Mouse (Mus musculus) cerebellum, postnatal 14 days (tissue): ENCODE data around the gene Scn8a.

Experiments
- DNase-seq, 2 experiments: peaks; one replicate each; pipeline ENCODE4 v3.0.0; 2021; ENCODE audit warnings: mixed read lengths in 2 of 2

Gene Scn8a

DNA sequence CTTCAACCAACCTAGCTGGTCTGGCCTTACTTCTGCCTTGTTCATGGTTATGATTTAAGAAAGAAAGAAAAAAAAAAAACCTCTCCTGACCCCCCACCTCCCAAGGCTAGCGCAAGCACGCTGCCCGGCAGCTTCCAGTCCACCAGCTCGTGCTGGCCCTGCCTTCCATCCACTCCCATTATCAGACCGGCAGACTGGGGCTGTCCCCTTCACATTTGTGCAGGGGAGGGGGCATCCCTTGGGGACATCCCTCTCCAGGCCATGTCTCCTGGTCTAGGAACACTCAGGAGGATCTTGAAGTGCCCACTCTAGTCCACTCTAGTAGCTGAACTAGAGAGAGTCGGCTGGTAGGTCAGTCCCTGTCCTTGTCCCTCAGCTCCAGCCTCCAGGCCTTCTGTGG is 174.9 kb downstream of the Scn8a start:
- DNase-seq, result no peak

DNA sequence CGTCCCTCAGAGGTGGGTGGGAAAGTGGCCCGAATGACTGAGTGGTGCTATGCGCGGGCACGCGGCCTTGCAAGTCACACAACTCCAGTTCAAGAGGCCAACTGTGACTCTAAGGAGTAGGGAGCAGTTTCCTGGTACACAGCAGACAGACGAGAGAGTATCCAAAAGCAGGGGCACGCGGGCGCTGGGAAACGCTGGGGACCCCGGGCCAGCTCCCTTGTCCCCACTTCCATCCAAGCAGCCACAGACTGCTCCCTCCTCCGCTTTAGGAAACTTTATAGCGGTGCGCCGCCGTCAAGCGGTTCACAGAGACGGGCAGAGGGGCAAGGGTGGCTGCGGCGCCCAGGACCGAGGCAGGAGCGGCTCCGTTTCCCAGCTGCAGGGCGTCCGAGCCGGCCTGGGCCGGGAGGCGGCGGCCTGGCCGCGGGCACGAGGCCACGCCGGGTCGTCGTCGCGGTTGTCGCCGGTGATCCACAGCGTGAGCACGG is 176.4 kb downstream of the Scn8a start:
- no peak for DNase-seq

DNA sequence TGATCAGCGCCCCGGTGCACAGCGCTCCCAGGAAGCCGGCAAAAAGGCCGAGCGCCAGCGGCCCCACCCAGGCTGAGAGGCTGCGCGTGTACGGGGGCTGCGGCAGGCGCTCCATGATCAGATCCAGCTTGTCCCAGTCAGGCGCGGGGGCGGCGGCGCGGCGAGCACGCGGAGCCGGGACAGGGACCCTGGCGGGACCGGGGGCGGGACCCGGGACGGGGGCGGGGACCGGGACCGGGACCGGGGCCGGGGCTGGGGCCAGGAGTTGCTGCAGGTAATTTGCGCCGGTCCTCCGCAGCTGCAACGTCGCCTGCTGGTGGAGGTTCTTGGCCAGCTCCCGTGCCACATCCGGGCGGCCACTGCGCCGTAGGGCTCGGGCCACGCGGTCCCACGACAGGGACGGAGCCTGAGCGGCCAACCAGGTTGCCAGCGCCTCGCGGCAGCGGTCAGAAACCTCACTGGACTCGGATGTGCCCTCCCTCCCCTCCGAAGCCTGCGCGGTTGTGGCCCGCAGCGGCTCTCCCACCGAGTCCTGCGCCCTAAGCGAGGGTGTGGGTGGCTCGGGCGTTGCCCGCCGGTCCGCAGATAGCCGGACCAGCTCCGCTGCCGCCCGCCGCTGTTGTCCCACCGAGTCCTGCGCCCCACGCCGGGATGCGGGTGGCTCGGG is 177.0 kb downstream of the Scn8a start:
- DNase-seq, result peak; percentile 44 to 49

DNA sequence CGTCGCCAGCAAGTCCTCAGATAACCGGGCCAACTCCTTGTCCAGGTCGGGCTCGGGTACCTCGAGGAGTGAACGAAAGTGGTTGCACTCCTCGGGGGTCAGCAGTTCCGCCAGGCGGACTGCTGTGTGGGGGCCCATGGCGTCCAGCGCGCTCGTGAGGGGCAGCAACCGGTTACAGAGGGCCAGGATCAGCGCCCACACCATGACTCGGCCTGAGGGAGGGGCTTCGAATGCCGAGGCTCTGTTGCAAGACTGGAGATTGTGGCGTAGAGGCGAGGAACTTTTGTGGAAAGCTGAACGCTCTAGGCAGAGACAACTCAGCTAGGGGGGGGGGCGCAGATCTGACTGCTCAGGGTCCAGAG is 177.5 kb downstream of the Scn8a start, which contains the start of gene Gm47841:
Gene Gm47841 (minus strand): TSS at position 204 of the 362 bp plus-strand sequence.
- DNase-seq, result no peak

DNA sequence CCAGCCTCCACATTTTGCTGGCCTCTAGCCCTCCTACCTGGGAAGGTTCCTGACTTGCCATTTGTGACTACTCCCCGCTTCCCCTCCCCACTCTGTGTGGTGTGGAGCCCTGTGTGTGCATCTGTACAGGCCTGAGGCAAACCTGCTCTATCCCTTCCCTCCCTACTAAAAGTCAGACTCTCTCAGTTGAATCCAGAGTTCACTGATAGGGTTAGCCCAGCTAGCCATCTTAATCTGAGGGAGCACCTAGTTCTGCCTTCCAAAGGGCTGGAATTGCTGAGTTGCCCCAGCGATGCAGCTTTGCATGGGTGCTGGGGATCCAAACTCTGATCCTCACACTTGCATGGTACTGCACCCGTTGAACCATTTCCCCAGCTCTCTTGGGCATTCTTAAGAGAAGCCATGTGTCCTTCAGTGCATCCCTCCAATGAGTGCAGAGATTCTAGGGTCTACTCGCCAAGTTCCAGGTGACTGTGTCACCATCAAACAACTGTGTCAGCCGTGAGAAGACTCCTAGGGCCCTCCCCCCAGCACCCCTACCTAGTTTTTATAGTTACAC is 178.8 kb downstream of the Scn8a start:
- no peak for DNase-seq

DNA sequence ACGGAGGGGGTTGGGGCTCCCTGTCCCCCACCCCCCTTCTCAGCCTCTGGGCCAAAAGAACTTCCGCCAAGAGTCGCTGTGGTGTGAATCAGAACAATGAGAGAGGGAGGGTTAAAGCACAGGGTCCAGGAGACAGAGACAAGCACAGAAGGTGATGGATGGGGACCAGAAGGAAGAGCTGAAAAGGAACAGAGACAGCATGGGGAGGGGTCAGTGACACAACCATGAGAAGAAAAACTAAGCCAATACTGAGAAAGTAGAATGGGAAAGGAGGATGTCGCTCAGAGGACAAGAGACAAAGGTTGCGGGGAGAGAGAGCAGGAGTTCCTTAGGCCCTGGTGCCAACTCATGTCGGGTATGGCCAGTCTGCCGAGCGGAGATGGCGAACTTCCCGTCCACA is 182.2 kb downstream of the Scn8a start:
- DNase-seq, result no peak

DNA sequence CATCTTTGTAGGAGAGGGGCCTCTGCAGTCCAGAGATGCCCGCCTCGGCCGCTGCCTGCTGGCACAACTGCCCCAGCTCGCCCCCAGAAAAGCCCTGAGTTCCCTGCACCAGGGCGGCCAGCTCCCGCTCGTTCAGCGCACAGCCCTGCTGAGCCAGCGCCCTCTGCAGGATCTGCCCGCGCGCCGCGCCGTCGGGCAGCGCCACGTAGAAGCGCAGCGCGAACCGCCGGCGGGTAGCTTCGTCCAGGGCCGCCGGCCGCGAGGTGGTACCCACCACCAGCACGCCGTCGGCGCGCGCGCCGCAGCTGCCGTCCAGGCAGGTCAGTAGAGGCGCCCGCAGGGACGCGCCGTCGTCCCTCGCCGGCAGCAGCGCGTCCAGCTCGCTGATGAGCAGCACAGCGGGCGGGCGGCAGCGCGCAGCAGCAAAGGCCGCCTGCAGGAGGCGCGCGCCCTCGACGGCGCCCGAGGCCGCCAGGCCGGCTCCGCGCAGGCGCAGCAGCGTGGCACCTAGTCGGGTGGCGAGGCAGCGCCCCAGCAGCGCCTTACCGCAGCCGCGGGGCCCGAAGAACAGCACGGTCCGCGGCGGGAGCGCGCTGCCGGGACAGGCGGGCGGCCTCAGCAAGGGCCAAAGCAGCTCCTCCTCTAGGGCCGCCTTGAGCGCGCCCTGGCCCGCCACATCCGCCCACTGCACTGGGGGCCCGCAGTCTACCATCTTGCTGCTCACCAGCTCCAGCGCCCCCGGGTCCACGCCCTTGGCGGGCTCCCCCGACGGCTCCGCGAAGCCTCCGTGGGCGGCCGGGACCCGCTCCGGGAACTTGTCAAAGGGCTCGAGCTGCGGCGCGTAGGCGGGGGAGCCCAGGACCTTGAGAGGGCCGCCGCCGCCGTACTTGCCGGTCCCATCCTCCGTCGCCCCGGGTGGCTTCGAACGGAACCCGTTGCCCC is 183.2 kb downstream of the Scn8a start:
- DNase-seq, result no peak

DNA sequence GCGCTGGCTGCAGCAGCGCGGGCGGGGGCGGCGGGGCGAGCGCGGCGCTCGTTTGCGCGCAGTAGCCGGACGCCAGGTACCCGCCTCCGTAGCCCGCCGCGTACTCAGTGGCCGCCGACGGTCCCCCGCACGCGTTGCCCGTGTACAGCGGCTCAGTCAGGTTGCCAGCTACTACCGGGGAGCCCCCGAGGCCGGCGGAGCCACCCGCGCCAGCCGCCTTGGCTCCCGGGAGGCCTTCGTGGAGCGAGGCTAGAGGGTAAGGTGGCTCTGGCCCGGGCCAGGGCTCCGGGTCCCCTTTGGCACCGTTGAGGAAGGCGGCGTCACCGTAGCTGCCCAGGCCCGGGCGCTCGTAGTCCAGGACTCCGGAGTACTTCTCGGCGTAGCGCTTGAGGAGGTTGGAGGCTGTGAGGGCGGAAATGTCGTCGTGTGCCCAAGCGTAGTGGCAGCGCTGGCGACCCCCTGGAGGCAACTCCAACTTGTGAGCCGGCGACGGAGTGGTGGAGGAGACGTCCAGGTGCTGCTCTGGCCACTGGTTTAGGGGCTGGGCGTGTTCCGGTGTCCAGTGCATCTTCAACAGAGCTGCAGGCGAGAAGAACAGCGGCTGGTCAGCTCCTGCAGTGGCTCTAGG is 184.3 kb downstream of the Scn8a start:
- DNase-seq, result no peak

DNA sequence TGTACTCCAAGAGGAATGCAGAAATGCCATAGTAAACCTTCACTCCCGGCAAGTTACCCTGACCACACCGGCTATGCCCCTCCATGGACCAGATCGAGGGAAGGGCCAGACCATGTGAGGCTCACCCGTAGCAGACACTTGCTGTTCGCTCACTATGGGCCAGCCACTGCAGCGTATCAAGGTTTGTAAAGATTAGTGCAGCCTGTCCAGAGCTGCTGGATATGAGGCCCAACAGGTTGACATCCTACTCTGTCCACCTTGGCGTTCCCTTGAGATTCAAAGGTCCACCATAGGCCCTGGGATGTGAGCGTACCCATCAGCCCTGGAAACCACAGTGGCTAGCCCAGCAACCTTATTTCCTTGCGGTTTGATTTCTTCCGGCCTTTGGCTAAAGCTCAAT is 184.9 kb downstream of the Scn8a start:
- DNase-seq, result no peak

DNA sequence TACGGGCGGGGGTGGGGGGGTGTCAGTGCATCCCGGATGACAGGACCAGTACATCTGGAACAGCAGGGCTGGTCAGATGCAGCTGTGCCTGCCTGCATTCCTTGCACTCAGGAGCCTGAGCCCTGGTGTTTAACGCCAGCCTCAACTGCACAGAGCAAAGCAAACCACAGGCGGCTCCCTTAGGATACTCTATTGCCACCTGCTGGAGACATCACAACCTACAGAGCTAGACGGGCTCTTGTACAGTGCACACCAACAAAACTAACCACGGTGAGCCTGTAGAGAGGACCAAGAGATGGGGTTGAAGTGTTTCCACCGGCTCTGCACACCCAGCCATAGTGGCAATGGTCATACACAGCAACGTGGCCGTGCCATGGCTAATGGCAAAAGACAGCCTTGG is 186.6 kb downstream of the Scn8a start:
- peak; percentile 56 to 69 for DNase-seq

DNA sequence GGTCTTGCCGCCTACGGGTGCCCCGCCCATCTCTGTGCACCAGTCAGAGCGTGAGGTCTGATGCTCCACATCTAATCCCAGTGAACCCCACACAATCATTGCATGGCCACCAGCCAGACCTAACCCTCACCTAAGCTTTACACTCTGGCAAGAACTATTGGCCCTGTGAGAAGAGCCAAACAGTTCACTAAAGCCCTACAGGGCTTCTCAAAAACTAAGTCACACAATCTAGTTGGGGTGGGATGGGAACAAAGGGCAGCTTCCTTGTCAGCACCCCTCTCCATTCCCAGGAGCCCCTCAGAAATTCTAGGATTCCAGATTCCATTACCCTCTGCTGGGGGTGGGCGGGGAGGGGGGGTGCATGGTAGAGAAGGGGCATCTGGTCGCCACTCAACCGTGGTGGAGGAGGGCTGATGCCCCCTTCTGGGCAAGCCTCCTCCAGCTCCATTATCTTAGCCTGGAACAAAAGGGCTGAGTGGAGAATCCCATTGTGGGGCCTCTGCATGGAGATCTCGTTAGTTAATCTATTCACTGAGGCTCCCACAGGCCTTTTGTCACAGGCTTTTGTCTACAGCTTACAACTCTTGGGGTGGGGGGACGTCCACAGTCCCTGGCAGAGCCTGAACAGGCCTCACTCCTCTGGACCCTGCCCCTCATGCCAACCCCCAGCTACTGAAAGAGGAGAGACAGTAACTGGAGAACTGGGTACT is 190.1 kb downstream of the Scn8a start:
- DNase-seq, result no peak

DNA sequence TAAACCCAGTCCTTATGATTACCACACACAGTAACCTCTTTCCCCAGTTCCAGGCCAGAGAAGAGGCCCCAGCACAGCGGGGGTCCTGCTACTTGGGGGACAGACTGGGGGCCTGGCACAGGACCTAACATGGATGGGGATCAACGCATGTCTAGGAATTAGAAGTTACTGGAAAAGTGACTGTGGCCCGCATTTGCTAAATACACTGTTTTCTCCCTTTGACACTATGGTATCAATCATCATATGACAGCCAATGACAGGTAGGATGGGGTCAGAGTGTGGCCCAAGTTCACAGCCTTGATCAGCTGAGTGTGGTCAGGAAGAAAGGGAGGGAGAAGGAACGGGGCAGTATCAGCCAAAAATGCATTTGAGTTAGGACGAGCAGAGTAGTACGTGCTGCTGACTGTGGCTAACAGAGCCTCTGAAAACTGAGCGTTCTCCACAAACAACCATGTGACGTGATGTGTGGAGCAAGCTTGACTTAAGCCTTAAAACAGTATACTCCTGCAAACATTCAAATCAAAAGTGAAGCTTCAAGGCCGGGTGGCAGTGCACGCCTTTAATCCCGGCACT is 190.7 kb downstream of the Scn8a start:
- DNase-seq, result no peak

DNA sequence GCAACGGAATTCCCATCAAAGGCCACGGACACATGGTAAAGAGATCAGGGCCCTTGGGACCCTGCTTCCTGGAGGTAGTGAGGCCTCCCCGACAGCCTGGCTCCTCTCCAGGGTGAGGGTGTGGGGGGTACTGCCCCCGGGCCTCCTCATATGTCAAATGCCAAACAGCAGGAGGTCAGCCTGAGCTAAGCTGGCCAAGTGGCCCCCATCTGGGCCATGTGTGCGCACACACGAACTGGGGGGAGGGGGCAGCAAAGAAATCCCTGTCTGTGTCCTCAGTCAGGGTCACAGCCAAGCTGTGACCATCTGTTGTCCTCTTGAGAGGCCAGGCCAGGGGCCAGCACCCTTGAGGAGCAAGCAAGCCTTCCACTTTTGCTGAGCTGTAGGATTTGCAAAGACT is 195.4 kb downstream of the Scn8a start:
- peak; percentile 38 to 43 for DNase-seq

DNA sequence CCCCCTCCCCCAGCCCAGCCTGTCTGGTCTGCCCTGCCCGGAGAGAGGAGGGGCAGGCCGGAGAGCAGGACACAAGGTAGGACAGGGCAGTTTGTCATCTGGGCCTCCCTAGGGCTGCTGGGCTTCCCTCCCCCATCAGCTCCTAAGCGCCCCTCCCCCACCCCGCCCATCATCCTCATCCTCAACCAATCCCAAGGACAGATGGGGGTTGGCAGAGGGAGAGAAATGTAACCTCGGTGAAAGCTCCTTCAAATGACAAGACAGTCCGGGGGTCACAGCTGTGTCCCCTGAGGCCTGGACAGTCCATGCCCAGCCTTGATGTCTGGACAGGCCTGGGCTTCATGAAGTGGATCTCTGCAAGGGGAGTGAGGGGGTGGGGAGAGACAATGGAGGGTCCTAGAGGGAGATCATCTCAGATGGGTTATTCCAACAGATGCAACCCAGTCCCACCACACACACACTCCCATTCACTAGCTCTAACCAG is 196.7 kb downstream of the Scn8a start:
- DNase-seq, result no peak

DNA sequence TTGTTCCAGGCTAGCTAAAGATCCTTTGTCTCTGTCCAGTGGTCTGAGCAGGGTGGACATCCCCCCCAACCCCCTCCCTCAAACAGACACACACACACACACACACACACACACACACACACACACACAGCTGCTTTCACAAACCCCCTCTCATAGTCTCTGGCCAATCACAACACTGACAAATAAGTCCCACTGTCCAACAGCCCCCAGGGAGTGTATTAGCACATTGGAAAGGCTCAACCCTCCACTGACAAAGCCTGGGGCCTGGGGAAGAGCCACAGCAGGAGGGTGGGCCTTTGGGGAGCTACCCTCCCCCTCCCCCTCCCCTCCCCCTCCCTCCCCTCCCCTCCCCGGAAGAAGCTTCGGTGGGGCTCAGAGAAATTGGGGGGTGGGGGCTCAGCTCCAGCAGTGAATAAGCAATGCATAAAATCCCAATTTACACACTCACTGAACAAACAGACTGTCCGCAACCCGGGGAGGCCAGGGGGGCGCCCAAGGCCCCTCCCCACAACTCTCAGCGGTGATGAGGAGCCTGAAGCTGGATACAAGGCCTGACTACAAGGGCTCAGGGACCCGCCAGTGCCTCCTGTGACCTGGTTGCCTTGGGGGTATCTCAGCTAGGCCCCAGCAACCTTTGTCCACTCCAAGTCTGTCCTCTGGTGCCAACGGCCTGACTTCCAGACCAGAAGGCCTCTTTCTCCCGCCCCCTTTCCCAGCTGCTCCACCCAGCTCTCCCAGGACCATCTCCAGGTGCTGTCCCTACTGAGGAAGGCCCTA is 197.4 kb downstream of the Scn8a start:
- DNase-seq, result no peak

DNA sequence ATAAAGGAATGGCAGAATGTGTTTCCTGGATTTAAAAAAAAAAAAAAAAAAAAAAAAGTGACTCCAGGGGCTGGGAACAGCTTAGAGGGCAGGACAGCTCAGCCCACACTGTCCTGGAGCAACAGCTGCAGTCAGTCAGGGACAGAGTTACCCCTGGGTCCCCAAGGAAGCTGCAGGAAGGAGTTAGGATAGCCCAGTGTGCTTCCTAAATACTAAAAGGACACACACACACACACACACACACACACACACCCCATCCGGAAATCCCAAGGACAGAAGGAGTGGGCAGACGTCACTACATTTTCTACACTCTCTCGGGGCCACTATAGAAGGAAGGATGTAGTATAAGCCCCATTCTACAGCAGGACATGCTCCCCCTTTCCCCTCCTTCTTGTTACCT is 198.4 kb downstream of the Scn8a start:
- DNase-seq, result no peak

DNA sequence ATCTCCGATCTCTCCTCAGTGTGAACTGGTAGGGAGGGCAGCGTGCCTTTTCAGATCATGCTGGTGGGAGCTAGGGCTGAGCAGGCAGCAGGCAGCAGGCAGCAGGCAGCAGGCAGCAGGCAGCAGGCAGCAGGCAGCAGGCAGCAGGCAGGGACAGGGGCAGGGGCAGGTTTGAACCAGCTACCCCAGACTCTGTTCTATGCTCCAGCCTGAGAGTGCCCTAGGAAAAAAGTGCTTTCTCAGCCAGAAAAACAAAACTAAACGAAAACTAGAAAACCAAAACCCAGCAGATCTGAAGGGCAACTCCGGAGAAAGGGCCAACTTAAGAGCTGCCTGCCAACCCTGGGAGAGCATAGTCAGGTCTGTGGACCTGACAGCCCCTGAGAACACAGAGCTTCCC is 199.0 kb downstream of the Scn8a start:
- DNase-seq, result no peak

DNA sequence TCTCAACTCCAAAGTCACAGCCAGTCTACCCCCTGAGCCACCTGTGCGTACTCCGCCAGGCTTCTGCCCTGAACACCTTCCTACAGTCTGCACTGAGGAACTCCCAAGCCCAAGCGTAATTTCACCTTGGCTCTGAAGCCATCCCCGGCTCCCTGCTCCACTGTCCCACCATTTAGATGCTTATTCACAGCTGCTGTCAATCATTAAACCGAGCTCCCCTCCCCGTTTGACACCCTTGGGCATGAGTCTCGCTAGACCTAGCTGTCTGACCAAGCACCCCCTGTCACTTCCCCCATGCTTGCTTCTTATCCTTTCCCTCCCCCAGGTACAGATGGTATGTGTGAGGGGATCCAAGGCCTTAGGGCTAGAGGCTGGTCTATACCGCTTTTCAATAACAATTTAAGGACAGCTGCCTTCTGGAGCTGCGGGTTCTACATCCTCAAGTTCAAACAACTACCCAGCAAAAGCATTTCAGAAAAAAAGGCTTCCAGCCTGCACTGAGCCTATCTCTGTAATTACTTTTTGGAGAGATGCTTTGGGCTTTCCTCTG is 200.1 kb downstream of the Scn8a start:
- no peak for DNase-seq

DNA sequence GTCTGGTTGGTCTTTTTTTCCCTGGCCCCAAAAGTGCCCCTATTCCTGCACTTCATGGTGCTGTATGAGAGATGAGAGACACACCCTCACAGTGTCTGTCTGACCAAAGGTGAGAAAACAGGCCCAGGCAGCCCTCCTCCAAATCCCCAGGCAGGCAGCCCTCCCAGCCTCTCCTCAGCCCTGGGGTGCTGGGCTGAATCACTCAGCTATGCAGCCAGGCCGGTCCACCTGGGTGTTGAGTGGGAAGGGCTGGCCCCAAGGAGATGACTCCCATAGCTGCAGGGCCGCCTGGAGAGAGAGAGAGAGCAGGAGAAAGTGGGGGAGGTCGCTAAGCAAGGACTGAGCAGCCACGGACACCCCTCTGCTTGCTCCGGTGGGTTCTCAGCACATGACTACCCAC is 201.1 kb downstream of the Scn8a start:
- no peak for DNase-seq

DNA sequence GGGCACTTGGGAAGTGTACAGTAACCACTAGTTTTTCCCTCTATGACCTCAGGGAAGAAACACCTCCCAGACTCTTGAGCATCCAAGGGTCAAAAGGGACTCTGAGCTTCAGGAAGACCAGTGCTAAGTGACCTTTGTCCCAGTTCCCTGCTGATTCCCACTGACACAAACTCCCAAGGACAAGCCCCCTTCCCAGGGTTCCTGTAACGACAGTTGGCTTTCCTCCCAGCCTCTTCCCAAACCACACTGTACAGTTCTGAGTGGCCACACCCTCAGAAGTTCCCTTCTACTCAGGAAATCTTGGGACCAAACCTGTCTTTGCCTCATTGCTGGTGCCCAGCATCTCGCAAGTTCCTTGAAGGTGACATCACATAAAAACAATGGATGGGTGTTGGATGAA is 203.1 kb downstream of the Scn8a start:
- DNase-seq, result no peak

DNA sequence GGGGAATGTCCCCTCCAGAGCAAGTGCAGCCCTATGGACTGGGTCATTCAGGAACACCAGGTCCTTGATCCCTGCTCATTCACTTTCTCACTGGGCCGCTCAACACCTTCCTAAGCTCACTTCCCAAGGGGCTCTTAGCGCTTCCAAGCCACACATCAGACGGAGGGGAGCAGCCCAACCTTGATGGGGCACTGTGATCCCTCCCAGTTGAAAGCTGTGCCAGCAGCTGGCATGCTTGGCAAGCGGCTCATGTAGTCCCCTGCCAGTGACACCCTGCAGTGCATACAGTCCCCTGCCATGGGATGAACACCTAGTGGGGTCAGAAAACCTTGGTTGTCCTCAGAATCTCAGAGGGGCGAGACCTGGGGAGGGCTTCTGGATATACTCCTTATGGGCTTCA is 204.4 kb downstream of the Scn8a start:
- no peak for DNase-seq
